Comparison of ENCODE assay signal across 9 mouse cellular contexts in genomic region chr12:54659901-54660300, GRCm38 (mm10).
"Had no signal": no experiment of that assay in that cellular context is flagged by ENCODE, and none has a peak within 500 bp of the region (broad histone marks: within the 10 kb centered on the region; RNA-seq: fewer than 3 reads in every experiment).

No protein-coding gene starts in this region.

- DNase-seq: kidney, adult 11 months; kidney, adult 9 months; kidney, postnatal 25 days; left cerebral cortex, postnatal 4 days; liver, postnatal 0 days; retina, postnatal 1 day; right cerebral cortex, postnatal 25 days; thymus, adult 18-20 months; thymus, postnatal 36 days had no signal
